Mouse (Mus musculus) hindbrain, postnatal 0 days (tissue): ENCODE measurements around the gene Gna12. TPM values are rescaled to one million over a fixed set of nuclear protein-coding genes. Genes with fewer than 3 reads are reported as not detected.

Experiments used
- ATAC-seq: fragments of 200-750 bp; cut with Nextera tagmentation; 2 replicates; pipeline ENCODE4 v1.8.0; 2017; ENCODE audit warnings: mild to moderate bottlenecking, moderate TSS enrichment, moderate library complexity
- DNase-seq: peaks from one replicate; pipeline ENCODE4 v3.0.0-alpha.2; 2015; ENCODE audit warnings: low spot score
- H3K27ac ChIP-seq: fragments of 300-500 bp; sonication (generic); 2 replicates; pipeline ENCODE4 v1.5.1; 2014; ENCODE audit warnings: mild to moderate bottlenecking
- H3K27me3 ChIP-seq: fragments of 300-500 bp; sonication (generic); 2 replicates; pipeline ENCODE4 v1.6.1; 2014; ENCODE audit warnings: low read length, mixed read lengths; ENCODE audit not compliant: insufficient read depth
- H3K36me3 ChIP-seq: fragments of 300-500 bp; sonication (generic); 2 replicates; pipeline ENCODE4 v1.6.1; 2014; ENCODE audit warnings: low read length, mixed read lengths; ENCODE audit not compliant: insufficient read depth
- H3K4me1 ChIP-seq: fragments of 300-500 bp; sonication (generic); 2 replicates; pipeline ENCODE4 v1.6.1; 2014; ENCODE audit warnings: antibody characterized with exemption, low read length, mixed read lengths; ENCODE audit not compliant: insufficient read depth
- H3K4me2 ChIP-seq: fragments of 300-500 bp; sonication (generic); 2 replicates; pipeline ENCODE4 v1.6.1; 2014; ENCODE audit warnings: low read depth, mild to moderate bottlenecking, low read length, moderate library complexity, mixed read lengths
- H3K4me3 ChIP-seq: fragments of 300-500 bp; sonication (generic); 2 replicates; pipeline ENCODE4 v1.5.1; 2014; ENCODE audit warnings: low read length
- H3K9ac ChIP-seq: fragments of 300-500 bp; sonication (generic); replicated peaks from 2 replicates; pipeline ENCODE4 v1.6.1; 2014; ENCODE audit warnings: mild to moderate bottlenecking, low read length, moderate library complexity, mixed read lengths
- H3K9me3 ChIP-seq: fragments of 300-500 bp; sonication (generic); 2 replicates; pipeline ENCODE4 v1.6.1; 2016; ENCODE audit warnings: low read length, mixed read lengths
- CTCF ChIP-seq: IDR thresholded peaks from 2 replicates; pipeline ENCODE4 v1.5.1; 2016; ENCODE audit warnings: antibody characterized with exemption, control low read depth, low read depth
- WGBS: fragments of 180-500 bp; shearing (Covaris S2); extraction: QIAGEN DNeasy Blood & Tissue Kit; methylation state at CpG from one replicate; pipeline ENCODE4 v1.1.7; 2014; 5-methylcytosine and 5-hydroxymethylcytosine counted together
- polyA plus RNA-seq: library from polyadenylated mRNA; unstranded; fragments of >200 nt; fragmentation: Nextera tagmentation; extraction: Ambion mirVana; gene quantifications from 2 replicates; pipeline ENCODE4 v1.2.1, GENCODE M21; 2015
- total RNA-seq: library from RNA; depleted of rRNA; stranded (reverse); fragments of >200 nt; gene quantifications from 2 replicates; pipeline ENCODE4 v1.2.3, GENCODE M21; 2014

Gna12 gene
- total and polyA plus RNA-seq, 2 experiments from 2014 or later, result 35.9 to 201 TPM

- 85% methylated on average over 4 of the region's 4 CpGs for WGBS
- Histone ChIP-seq H3K4me3 (no peak overlapping the region), H3K27me3 (no peaks in the 10 kb centered on the region), H3K27ac (no peak overlapping the region), H3K9ac (no peak overlapping the region), H3K9me3 (no peaks in the 10 kb centered on the region), H3K4me2 (no peak overlapping the region), H3K36me3 (no peaks in the 10 kb centered on the region), H3K4me1 (peaks cover 5% of the 10 kb centered on the region; the same call in 1 of the 2 replicates)
- DNase-seq (no peak), ATAC-seq (no peak)
- TF ChIP-seq CTCF, result no peak
These were observed 9.7 kb downstream of the Gna12 start for GRCm38 (mm10) chr5:140820539-140820938.

DNA sequence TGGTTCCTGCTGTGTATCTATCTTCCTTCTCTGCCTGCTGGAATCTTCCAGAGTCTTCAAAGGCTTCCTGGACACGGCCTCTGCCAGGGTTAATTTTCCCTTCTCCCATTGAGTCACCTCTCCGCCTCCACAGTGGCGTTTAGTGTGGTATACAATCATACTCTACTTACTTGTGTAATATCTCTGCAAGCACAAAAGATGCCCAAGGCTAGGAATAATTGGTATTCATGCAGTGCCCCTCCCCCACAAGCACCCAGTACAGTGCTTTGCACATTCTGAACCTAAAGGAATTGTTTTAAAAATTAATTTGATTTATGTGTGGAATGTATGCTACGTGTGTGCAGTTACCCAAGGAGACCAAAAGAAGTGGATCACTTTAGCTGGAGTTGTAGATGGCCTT is 10.6 kb downstream of the Gna12 start:
- ATAC-seq, result no peak
- Histone ChIP-seq H3K9me3 (no peaks in the 10 kb centered on the region), H3K4me2 (no peak overlapping the region), H3K36me3 (no peaks in the 10 kb centered on the region), H3K27ac (no peak overlapping the region; the same call in 1 of the 2 replicates), H3K9ac (no peak overlapping the region), H3K4me1 (peaks cover 14% of the 10 kb centered on the region), H3K27me3 (no peaks in the 10 kb centered on the region), H3K4me3 (no peak overlapping the region)
- WGBS, result 55% methylated on average over 4 of the region's 4 CpGs
- no peak for TF ChIP-seq CTCF
- no peak for DNase-seq

DNA sequence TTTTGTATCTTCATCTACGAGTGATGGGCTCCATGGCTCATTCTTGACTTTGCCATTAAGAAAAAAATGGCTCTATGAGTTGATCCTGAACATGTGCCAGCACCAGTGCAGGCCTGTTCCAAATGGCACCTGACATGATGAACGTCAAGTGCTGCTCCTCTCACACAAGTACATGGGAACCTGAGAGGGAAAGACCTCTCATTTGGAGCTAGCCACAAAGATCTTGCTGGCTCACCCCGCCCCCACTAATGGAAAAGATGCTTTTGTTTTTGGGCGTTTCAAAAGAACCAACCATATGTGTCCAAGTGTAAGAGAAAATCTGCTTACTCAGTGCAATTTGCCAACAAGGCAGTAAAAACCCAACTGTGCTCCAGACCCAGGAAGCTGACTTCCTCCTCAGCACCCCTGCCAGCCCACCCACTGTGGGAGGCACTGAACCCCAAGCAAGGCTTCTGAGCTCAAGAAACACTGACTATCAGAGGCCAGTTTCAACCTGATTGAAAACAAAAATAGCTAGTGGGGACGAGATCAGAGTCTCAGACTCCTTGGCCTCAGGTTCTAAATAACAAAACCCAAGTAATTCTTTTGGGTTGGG is 11.7 kb downstream of the Gna12 start:
- no peaks in the 10 kb centered on the region for H3K9me3 ChIP-seq
- H3K4me2 ChIP-seq, result no peak overlapping the region
- H3K4me1 ChIP-seq, result peaks cover 15% of the 10 kb centered on the region
- no peak for TF ChIP-seq CTCF
- ATAC-seq, result no peak
- peak overlapping the region; percentile 54; the same call in 1 of the 2 replicates for H3K27ac ChIP-seq
- H3K36me3 ChIP-seq, result no peaks in the 10 kb centered on the region
- WGBS, result 59% methylated on average over 5 of the region's 5 CpGs
- no peak for DNase-seq
- no peak overlapping the region for H3K9ac ChIP-seq
- no peak overlapping the region for H3K4me3 ChIP-seq
- H3K27me3 ChIP-seq, result no peaks in the 10 kb centered on the region

DNA sequence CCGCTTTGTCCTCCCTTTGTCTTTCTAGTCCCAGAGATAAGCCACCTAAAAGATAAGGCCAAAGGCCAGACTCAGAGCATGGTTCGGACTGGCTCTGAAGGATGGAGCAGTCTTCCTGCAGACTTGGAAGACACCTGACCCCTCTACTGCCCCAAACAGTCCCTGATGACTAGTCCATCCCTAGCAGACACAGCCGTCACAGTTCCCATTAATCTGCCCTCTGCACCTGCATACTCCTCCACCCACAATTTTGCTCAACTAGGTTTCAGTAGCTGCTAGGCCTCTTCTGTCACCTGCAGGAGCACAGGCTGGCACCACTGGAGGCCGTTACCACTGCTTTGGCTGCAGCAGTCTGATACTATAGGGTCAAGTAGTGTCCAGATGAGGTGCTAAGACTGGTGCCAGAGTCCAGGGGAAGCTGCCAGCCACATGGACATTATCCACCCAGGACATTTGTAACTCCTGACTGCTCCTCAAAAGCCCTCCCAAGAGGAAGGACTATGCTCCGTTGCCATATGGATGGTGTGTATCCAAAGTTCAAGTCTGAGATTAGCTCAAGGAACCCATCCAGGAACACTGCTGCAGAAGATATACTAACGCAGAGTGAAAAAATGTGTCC is 13.2 kb downstream of the Gna12 start:
- no peak for ATAC-seq
- no peaks in the 10 kb centered on the region for H3K27me3 ChIP-seq
- TF ChIP-seq CTCF, result no peak
- no peak overlapping the region for H3K4me3 ChIP-seq
- no peak for DNase-seq
- no peak overlapping the region for H3K9ac ChIP-seq
- WGBS, result 75% methylated on average over 6 of the region's 6 CpGs
- no peaks in the 10 kb centered on the region for H3K9me3 ChIP-seq
- no peak overlapping the region for H3K4me2 ChIP-seq
- H3K27ac ChIP-seq, result no peak overlapping the region
- no peaks in the 10 kb centered on the region for H3K36me3 ChIP-seq
- peaks cover 22% of the 10 kb centered on the region for H3K4me1 ChIP-seq

DNA sequence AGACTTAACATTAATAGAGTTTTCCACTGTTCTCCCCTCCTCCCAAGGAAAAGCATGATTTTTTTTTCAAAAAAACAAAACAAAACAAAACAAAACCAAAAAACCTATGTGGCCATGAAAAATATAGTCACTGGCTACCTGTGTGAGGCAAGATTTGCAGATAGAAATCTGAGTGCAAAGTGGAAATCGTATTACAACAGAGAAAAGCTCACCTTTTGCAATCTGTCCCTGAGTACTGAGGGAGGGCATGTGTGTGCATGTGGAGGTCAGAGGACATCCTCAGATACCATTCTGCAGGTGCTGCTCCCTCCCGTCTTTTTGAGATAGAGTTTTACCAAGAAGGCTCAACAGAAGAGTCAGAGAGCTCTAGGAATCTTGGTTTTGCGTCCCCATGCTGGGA is 14.2 kb downstream of the Gna12 start:
- no peak for TF ChIP-seq CTCF
- no peaks in the 10 kb centered on the region for H3K36me3 ChIP-seq
- H3K4me3 ChIP-seq, result no peak overlapping the region
- peaks cover 26% of the 10 kb centered on the region for H3K4me1 ChIP-seq
- H3K27me3 ChIP-seq, result no peaks in the 10 kb centered on the region
- no peak overlapping the region for H3K27ac ChIP-seq
- H3K9me3 ChIP-seq, result no peaks in the 10 kb centered on the region
- H3K4me2 ChIP-seq, result no peak overlapping the region
- ATAC-seq (no peak), DNase-seq (no peak)
- 87% methylated on average over 3 of the region's 3 CpGs for WGBS
- H3K9ac ChIP-seq, result no peak overlapping the region

DNA sequence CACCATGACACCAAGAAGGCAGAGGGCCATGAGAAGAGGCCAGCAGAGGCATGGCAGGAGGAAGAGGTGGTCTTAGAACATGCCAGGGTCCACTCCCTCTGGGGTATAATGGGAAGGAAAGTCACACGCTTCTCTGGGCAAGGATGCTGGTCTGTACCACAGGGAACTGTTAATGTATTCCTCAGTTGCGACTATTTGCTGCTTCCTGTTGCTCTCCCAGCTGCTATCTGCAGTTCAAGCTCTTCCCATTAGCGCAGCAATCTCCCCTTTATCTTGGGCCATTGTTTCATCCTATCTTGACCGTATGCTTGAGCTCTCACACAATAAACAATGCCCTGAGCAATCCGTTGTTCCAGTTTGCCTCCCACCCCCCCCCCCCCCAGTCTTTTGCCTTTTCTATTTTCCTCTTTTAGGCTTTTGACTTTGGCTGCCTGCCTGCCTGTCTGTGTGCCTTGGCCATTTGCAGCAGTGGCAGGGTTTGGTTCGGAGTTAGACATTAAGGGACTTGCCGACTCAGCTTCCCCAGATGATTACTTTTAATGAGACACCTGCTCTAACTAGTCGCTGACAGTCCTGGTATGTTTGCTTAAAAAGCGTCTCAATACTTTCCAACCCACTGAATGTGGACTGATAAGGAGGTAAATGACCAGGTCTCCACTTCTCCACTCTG is 15.0 kb downstream of the Gna12 start:
- Histone ChIP-seq H3K4me2 (peak overlapping the region; percentile 18; the same call in 1 of the 2 replicates), H3K4me1 (peaks cover 34% of the 10 kb centered on the region), H3K27me3 (no peaks in the 10 kb centered on the region), H3K9me3 (no peaks in the 10 kb centered on the region), H3K9ac (no peak overlapping the region), H3K27ac (peak overlapping the region; percentile 62), H3K36me3 (no peaks in the 10 kb centered on the region), H3K4me3 (no peak overlapping the region)
- TF ChIP-seq CTCF, result no peak
- WGBS, result 10% methylated on average over 9 of the region's 9 CpGs
- ATAC-seq (peak; percentile 68; the same call in 1 of the 2 replicates), DNase-seq (peak; percentile 51)

GRCm38 (mm10) chr5:140814403-140814802 is 15.8 kb downstream of the Gna12 start:
- Histone ChIP-seq H3K36me3 (no peaks in the 10 kb centered on the region), H3K27me3 (no peaks in the 10 kb centered on the region), H3K9ac (no peak overlapping the region), H3K4me2 (no peak overlapping the region), H3K4me1 (peaks cover 34% of the 10 kb centered on the region), H3K4me3 (no peak overlapping the region), H3K9me3 (no peaks in the 10 kb centered on the region), H3K27ac (peak overlapping the region; percentile 62; the same call in 1 of the 2 replicates)
- DNase-seq (no peak), ATAC-seq (no peak)
- 58% methylated on average over 5 of the region's 5 CpGs for WGBS
- TF ChIP-seq CTCF, result no peak
